Mouse (Mus musculus) intestine, embryonic 16.5 days (tissue): ENCODE data around the gene Olfr53. TPM values are rescaled to one million over a fixed set of nuclear protein-coding genes. Genes with fewer than 3 reads are reported as not detected.
A peak's percentile ranks its signal among the peaks of the same experiment; 100 is the strongest.
"Not testable (repeated sequence)": the region's sequence is repeated elsewhere in the genome, so short reads cannot be mapped to it uniquely, and the experiment has no call there.

Source experiments
- ATAC-seq: fragments of 200-750 bp; cut with Nextera tagmentation; 2 replicates; pipeline ENCODE4 v1.8.0; 2017; ENCODE audit warnings: moderate TSS enrichment, moderate library complexity
- H3K27ac ChIP-seq: fragments of 300-500 bp; sonication (generic); 2 replicates; pipeline ENCODE4 v1.5.1; 2014; ENCODE audit warnings: mild to moderate bottlenecking, low read length
- H3K27me3 ChIP-seq: fragments of 300-500 bp; sonication (generic); replicated peaks from 2 replicates; pipeline ENCODE4 v1.6.1; 2014; ENCODE audit warnings: low read length, control low read depth, mixed read lengths; ENCODE audit not compliant: control insufficient read depth, insufficient read depth
- H3K36me3 ChIP-seq: fragments of 300-500 bp; sonication (generic); 2 replicates; pipeline ENCODE4 v1.6.1; 2014; ENCODE audit warnings: low read length, control low read depth; ENCODE audit not compliant: control insufficient read depth, insufficient read depth
- H3K4me1 ChIP-seq: fragments of 300-500 bp; sonication (generic); 2 replicates; pipeline ENCODE4 v1.6.1; 2014; ENCODE audit warnings: low read length, control low read depth, mixed read lengths; ENCODE audit not compliant: control insufficient read depth, insufficient read depth
- H3K4me2 ChIP-seq: fragments of 300-500 bp; sonication (generic); 2 replicates; pipeline ENCODE4 v1.6.1; 2014; ENCODE audit warnings: low read depth, low read length, control low read depth
- H3K4me3 ChIP-seq: fragments of 300-500 bp; sonication (generic); 2 replicates; pipeline ENCODE4 v1.5.1; 2014; ENCODE audit warnings: mild to moderate bottlenecking, low read length
- H3K9ac ChIP-seq: fragments of 300-500 bp; sonication (generic); 2 replicates; pipeline ENCODE4 v1.6.1; 2014; ENCODE audit warnings: low read depth, low read length
- H3K9me3 ChIP-seq: fragments of 300-500 bp; sonication (generic); 2 replicates; pipeline ENCODE4 v1.6.1; 2016; ENCODE audit warnings: low read length, control low read depth; ENCODE audit not compliant: control insufficient read depth
- WGBS: fragments of 180-500 bp; shearing (Covaris S2); extraction: QIAGEN DNeasy Blood & Tissue Kit; methylation state at CpG from one replicate; pipeline ENCODE4 v1.1.7; 2014; 5-methylcytosine and 5-hydroxymethylcytosine counted together
- polyA plus RNA-seq: library from polyadenylated mRNA; unstranded; fragments of >200 nt; fragmentation: Nextera tagmentation; extraction: Ambion mirVana; gene quantifications from 2 replicates; pipeline ENCODE4 v1.2.1, GENCODE M21; 2015

Olfr53 gene
- polyA plus RNA-seq = not detected in 2 replicates

- no peak within 1 kb of the TSS for H3K27ac ChIP-seq
- no peaks in the 10 kb centered on the region for H3K9me3 ChIP-seq
- WGBS = 94% methylated on average over 1 of the region's 1 CpGs
- no peaks in the 10 kb centered on the region for H3K27me3 ChIP-seq
- ATAC-seq = no peak
- H3K4me3 ChIP-seq = no peak within 1 kb of the TSS
- H3K4me2 ChIP-seq = no peak within 1 kb of the TSS
- H3K36me3 ChIP-seq = no peaks in the 10 kb centered on the region
- no peak within 1 kb of the TSS for H3K9ac ChIP-seq
- no peaks in the 10 kb centered on the region for H3K4me1 ChIP-seq
These were observed at the start of gene Olfr53 for GRCm38 (mm10) chr7:140646152-140646551. Gene Olfr53, plus strand, starts transcription at chr7:140646452.

- not testable (repeated sequence) for H3K36me3 ChIP-seq, H3K9me3 ChIP-seq, H3K27ac ChIP-seq, ATAC-seq, H3K4me2 ChIP-seq, H3K4me3 ChIP-seq, H3K4me1 ChIP-seq, H3K9ac ChIP-seq, H3K27me3 ChIP-seq
- WGBS = 80% methylated on average over 2 of the region's 2 CpGs
These were observed 45.3 kb upstream of the Olfr53 start, which contains the start of gene Olfr46 for GRCm38 (mm10) chr7:140600969-140601368. Gene Olfr46, plus strand, starts transcription at chr7:140601269.

- not testable (repeated sequence) for H3K27ac ChIP-seq, H3K36me3 ChIP-seq, H3K4me3 ChIP-seq, ATAC-seq, H3K9ac ChIP-seq, H3K9me3 ChIP-seq, H3K27me3 ChIP-seq, H3K4me2 ChIP-seq, H3K4me1 ChIP-seq
- 81% methylated on average over 3 of the region's 3 CpGs for WGBS
These were observed 17.6 kb upstream of the Olfr53 start, which contains the start of gene Olfr61 for GRCm38 (mm10) chr7:140628670-140629069. Gene Olfr61, plus strand, starts transcription at chr7:140628970.

- no peak overlapping the region for H3K4me2 ChIP-seq
- no peak overlapping the region for H3K9ac ChIP-seq
- no peaks in the 10 kb centered on the region for H3K9me3 ChIP-seq
- H3K4me3 ChIP-seq = no peak overlapping the region
- H3K36me3 ChIP-seq = no peaks in the 10 kb centered on the region
- no peaks in the 10 kb centered on the region for H3K27me3 ChIP-seq
- no peak for ATAC-seq
- WGBS = 61% methylated on average over 1 of the region's 1 CpGs
- no peak overlapping the region for H3K27ac ChIP-seq
- H3K4me1 ChIP-seq = no peaks in the 10 kb centered on the region
These were observed 15.7 kb upstream of the Olfr53 start for GRCm38 (mm10) chr7:140630559-140630958.

- H3K4me1 ChIP-seq = no peaks in the 10 kb centered on the region
- WGBS = 75% methylated on average over 4 of the region's 4 CpGs
- no peaks in the 10 kb centered on the region for H3K9me3 ChIP-seq
- H3K4me3 ChIP-seq = no peak within 1 kb of the TSS
- no peak within 1 kb of the TSS for H3K27ac ChIP-seq
- H3K36me3 ChIP-seq = no peaks in the 10 kb centered on the region
- H3K9ac ChIP-seq = no peak within 1 kb of the TSS
- ATAC-seq = no peak
- no peaks in the 10 kb centered on the region for H3K27me3 ChIP-seq
- no peak within 1 kb of the TSS for H3K4me2 ChIP-seq
These were observed 13.4 kb downstream of the Olfr53 start, which contains the start of gene Olfr539 for GRCm38 (mm10) chr7:140659630-140660029. Gene Olfr539, plus strand, starts transcription at chr7:140659930.

- H3K4me3 ChIP-seq, H3K27ac ChIP-seq, ATAC-seq, H3K27me3 ChIP-seq, H3K9me3 ChIP-seq, H3K36me3 ChIP-seq, H3K4me2 ChIP-seq, H3K9ac ChIP-seq, H3K4me1 ChIP-seq: not testable (repeated sequence)
- 82% methylated on average over 3 of the region's 3 CpGs for WGBS
These were observed 24.4 kb downstream of the Olfr53 start for GRCm38 (mm10) chr7:140670693-140671092.

GRCm38 (mm10) chr7:140675863-140676262 is 29.6 kb downstream of the Olfr53 start:
- peak; percentile 58; the same call in 1 of the 2 replicates for ATAC-seq
- H3K4me1 ChIP-seq = no peaks in the 10 kb centered on the region
- peak overlapping the region; percentile 32; the same call in 1 of the 2 replicates for H3K4me2 ChIP-seq
- no peaks in the 10 kb centered on the region for H3K9me3 ChIP-seq
- no peak overlapping the region for H3K27ac ChIP-seq
- H3K27me3 ChIP-seq = no peaks in the 10 kb centered on the region
- no peak overlapping the region for H3K4me3 ChIP-seq
- H3K9ac ChIP-seq = no peak overlapping the region
- under 1% methylated on average over 6 of the region's 6 CpGs for WGBS
- H3K36me3 ChIP-seq = no peaks in the 10 kb centered on the region

GRCm38 (mm10) chr7:140679591-140679990 is 33.3 kb downstream of the Olfr53 start:
- H3K27ac ChIP-seq, H3K9ac ChIP-seq, H3K36me3 ChIP-seq, ATAC-seq, H3K4me1 ChIP-seq, H3K4me3 ChIP-seq, H3K4me2 ChIP-seq, H3K9me3 ChIP-seq, H3K27me3 ChIP-seq: not testable (repeated sequence)
- WGBS = 75% methylated on average over 4 of the region's 4 CpGs

- Histone ChIP-seq H3K27ac (no peak within 1 kb of the TSS), H3K36me3 (no peaks in the 10 kb centered on the region), H3K4me1 (no peaks in the 10 kb centered on the region), H3K9me3 (no peaks in the 10 kb centered on the region), H3K4me3 (no peak within 1 kb of the TSS), H3K9ac (no peak within 1 kb of the TSS), H3K27me3 (no peaks in the 10 kb centered on the region), H3K4me2 (no peak within 1 kb of the TSS)
- WGBS = 79% methylated on average over 1 of the region's 1 CpGs
- ATAC-seq = no peak
These were observed 35.4 kb downstream of the Olfr53 start, which contains the start of gene Olfr45 for GRCm38 (mm10) chr7:140681651-140682050. Gene Olfr45, plus strand, starts transcription at chr7:140681951.

- H3K4me2 ChIP-seq = no peak within 1 kb of the TSS
- no peak within 1 kb of the TSS for H3K4me3 ChIP-seq
- H3K9me3 ChIP-seq = no peaks in the 10 kb centered on the region
- no peaks in the 10 kb centered on the region for H3K27me3 ChIP-seq
- no peak within 1 kb of the TSS for H3K9ac ChIP-seq
- H3K27ac ChIP-seq = no peak within 1 kb of the TSS
- no peak for ATAC-seq
- no peaks in the 10 kb centered on the region for H3K4me1 ChIP-seq
- H3K36me3 ChIP-seq = no peaks in the 10 kb centered on the region
These were observed 50.7 kb downstream of the Olfr53 start, which contains the start of gene Olfr541 for GRCm38 (mm10) chr7:140696967-140697366. Gene Olfr541, plus strand, starts transcription at chr7:140697267.
